Mouse (Mus musculus) monocyte, adult 5-6 weeks (primary cell): ENCODE results near the gene Abcb1b. TPM values are rescaled to one million over a fixed set of nuclear protein-coding genes. Genes with fewer than 3 reads are reported as not detected.
A peak's percentile ranks its signal among the peaks of the same experiment; 100 is the strongest.

ENCODE experiments used
- ATAC-seq: fragments of 153-309, 156-312 bp; replicated peaks from 2 replicates; pipeline ENCODE4 v1.8.0; 2017; ENCODE audit warnings: mild to moderate bottlenecking; ENCODE audit not compliant: low TSS enrichment, insufficient number of reproducible peaks, severe bottlenecking, poor library complexity, low FRiP score
- total RNA-seq: library from RNA; stranded (forward); fragments of 200-1000, 200-491, 200-594 nt; gene quantifications from 3 replicates; pipeline ENCODE4 v1.2.3, GENCODE M21; 2017

Gene Abcb1b
- total RNA-seq, 1 experiment from 2014 or later: 7.8 TPM

DNA sequence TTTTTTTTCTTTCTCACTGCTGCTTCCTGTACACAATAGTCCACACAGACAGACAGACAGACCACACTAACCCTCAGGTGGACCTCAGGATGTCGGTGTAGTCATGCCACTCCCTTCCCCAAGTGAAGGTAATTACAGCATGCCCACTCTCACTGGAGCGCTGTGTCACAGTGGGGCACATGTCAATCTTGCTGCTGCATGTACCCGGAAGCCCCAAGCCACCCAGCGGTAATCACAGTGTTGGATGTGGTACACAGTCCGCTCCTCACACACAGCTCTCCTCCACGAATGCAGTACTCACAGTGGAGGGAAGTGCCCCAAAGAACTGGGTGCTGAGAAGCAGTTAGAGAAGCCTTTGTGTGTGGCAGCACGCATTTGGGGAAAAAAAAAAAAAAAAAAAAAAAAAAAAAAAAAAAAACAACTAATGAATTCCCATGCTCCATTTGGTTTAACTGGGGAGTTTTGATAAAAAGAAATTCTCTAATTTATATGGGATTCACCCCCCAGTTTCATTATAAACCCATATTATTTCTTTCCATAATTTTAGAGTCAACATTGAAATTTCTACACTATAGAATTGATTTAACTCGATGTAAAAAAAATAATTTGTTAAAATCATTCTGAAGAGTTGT is 113.7 kb downstream of the Abcb1b start:
- ATAC-seq: peak; percentile 78

Other genes starting within 250 kb of the Abcb1b start
- 3.0 to 13.9 TPM (median 4.0 TPM) in 3 replicates for gene Rundc3b, start 175.2 kb upstream of the Abcb1b start, total RNA-seq
- gene Abcb1a, start 138.1 kb upstream of the Abcb1b start, total RNA-seq: 13.2 to 35.8 TPM (median 14.2 TPM) in 3 replicates
- gene Abcb4, start 95.6 kb downstream of the Abcb1b start, total RNA-seq: 1.2 to 1.3 TPM (median 1.2 TPM) in 3 replicates
- gene Crot, start 199.2 kb downstream of the Abcb1b start, total RNA-seq: 63.7 to 79.6 TPM (median 66.8 TPM) in 3 replicates